Comparison of ENCODE assay signal across 8 mouse cellular contexts in the genomic region with DNA sequence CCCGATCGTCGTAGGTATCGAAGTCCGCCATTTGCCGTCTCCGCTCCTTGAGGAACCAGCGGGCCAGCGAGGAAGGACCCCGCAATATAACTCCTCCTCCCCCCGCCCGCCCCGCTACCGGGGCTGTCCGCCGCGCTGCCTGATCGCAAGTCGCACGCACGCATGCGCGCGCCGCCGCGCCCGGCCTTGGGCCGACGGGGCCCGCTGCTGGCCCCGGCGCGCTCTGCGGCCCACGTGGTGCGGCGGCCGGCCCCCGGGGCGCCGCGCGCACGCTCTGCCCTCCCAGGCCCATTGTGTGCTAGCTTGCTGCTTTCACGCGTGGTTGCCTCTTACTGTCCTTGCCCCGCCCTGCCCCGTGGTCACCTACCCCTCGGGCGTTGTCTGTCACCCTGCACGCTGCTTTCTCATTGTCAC. TPM values are rescaled to one million over a fixed set of nuclear protein-coding genes. Genes with fewer than 3 reads are reported as not detected.
DNase-seq lines count a peak whose midpoint lies in the region; ATAC-seq lines count a peak whose summit lies in the region.

A gene (minus strand): TSS at position 222 of the 414 bp plus-strand sequence.

- DNase-seq in WW6 (ENCODE audit: low read depth, low spot score): peak; percentile 90
- peak; percentile 94 to 97 for DNase-seq in cerebellum, postnatal 4 days (ENCODE audit: low spot score in 2 of 2)
- DNase-seq in gastrocnemius, adult 18-20 months (ENCODE audit: low spot score): peak; percentile 96
- peak; percentile 94 to 97 for DNase-seq in left cerebral cortex, adult 18-20 months (ENCODE audit: low spot score in 2 of 2)
- DNase-seq in right cerebral cortex, adult 18-20 months: peak; percentile 97
- peak; percentile 86 for DNase-seq in urinary bladder, postnatal 10 days (ENCODE audit: low spot score)

- H3K4me3 ChIP-seq in hindbrain, embryonic 16.5 days (ENCODE audit: low read length): peak within 1 kb of the TSS; percentile 86
- H3K4me3 ChIP-seq in macrophage (ENCODE audit: inconsistent target): peak within 1 kb of the TSS; percentile 86

- no peaks in the 10 kb centered on the region for H3K9me3 ChIP-seq in hindbrain, embryonic 16.5 days (ENCODE audit: control insufficient read depth, low read length)

- H3K36me3 ChIP-seq in hindbrain, embryonic 16.5 days (ENCODE audit: control insufficient read depth, insufficient read depth, low read length): 0 out of 2 replicates have a peak, but pooled peaks cover 2% of the 10 kb centered on the region
- 0 out of 2 replicates have a peak, but pooled peaks cover 4% of the 10 kb centered on the region for H3K36me3 ChIP-seq in macrophage (ENCODE audit: inconsistent target)

- peaks cover 14% of the 10 kb centered on the region for H3K4me1 ChIP-seq in hindbrain, embryonic 16.5 days (ENCODE audit: control insufficient read depth, insufficient read depth, low read depth, low read length)

- H3K4me2 ChIP-seq in hindbrain, embryonic 16.5 days (ENCODE audit: low read length): peak within 1 kb of the TSS; percentile 76

- H3K9ac ChIP-seq in hindbrain, embryonic 16.5 days (ENCODE audit: low read depth, low read length): peak within 1 kb of the TSS; percentile 99

- ATAC-seq in hindbrain, embryonic 16.5 days: peak; percentile 94

- H3K79me2 ChIP-seq in macrophage (ENCODE audit: inconsistent target): peaks cover 44% of the 10 kb centered on the region

- H3K27ac ChIP-seq in hindbrain, embryonic 16.5 days (ENCODE audit: low read depth, low read length): peak within 1 kb of the TSS; percentile 95
- peak within 1 kb of the TSS; percentile 55 for H3K27ac ChIP-seq in macrophage

- H3K27me3 ChIP-seq in hindbrain, embryonic 16.5 days (replicated peaks; ENCODE audit: control insufficient read depth, insufficient read depth, low read length): no peaks in the 10 kb centered on the region

- under 1% methylated on average over 45 of the region's 52 CpGs for WGBS in hindbrain, embryonic 16.5 days
- WGBS in macrophage (ENCODE audit: missing documents): 1% methylated on average over 45 of the region's 52 CpGs

RNA-seq across cellular contexts. Expression of the gene that starts here (rescaled TPM):
- total RNA-seq in gastrocnemius, adult 18-20 months (2021): 10 to 100 TPM; 84.8 to 94.1 TPM
- 332 and 340 TPM in 2 replicates for polyA plus RNA-seq in hindbrain, embryonic 16.5 days (2015; fragmentation: Nextera tagmentation; extraction: Ambion mirVana)
- total RNA-seq in left cerebral cortex, adult 18-20 months (2021): 100 to 1,000 TPM; 322 to 329 TPM
- 100 to 1,000 TPM; 156 to 239 (median 217) TPM for total RNA-seq in macrophage (2018; cell fraction: chromatin; rRNA removed)
- total RNA-seq in macrophage (2018; cell fraction: cytosol; rRNA removed): 100 to 1,000 TPM; 134 to 180 (median 160) TPM
- total RNA-seq in macrophage (2018; cell fraction: nucleus; rRNA removed): 100 to 1,000 TPM; 156 to 225 (median 183) TPM
- polyA plus RNA-seq in macrophage (2018): 92.6 to 190 TPM (median 145 TPM) in 3 replicates

Comparison
In these comparisons a context has a peak if more than half of its experiments do, and no peak if none do; other contexts are left out.
1. Peak in every context shown above with its lines: DNase-seq, ATAC-seq, H3K4me3 ChIP-seq and H3K27ac ChIP-seq.